Mouse (Mus musculus): ENCODE data around the gene Clybl.

- TF ChIP-seq POLR2A (IDR thresholded peaks at IDR 0.05; ENCODE audit: extremely low read depth, insufficient read depth, low read length) (no peak), CTCF (IDR thresholded peaks at IDR 0.05; ENCODE audit: extremely low read depth, insufficient read depth, low read length) (no peak)
Observed at GRCm38 (mm10) chr14:122449601-122450495, 268.3 kb downstream of the Clybl start.

Measured in cortical plate, adult 2 months (tissue).